Mouse (Mus musculus) heart, adult 18-20 months (tissue): ENCODE results near the gene Klf15. TPM values are rescaled to one million over a fixed set of nuclear protein-coding genes. Genes with fewer than 3 reads are reported as not detected.

Source experiments
- DNase-seq, 2 experiments: peaks; one replicate each; pipeline ENCODE4 v3.0.0; 2021 to 2022; ENCODE audit warnings: mixed read lengths in 1 of 2
- long read RNA-seq, 2 experiments: library from polyadenylated mRNA; stranded (forward); transcript quantifications; one replicate each; pipeline ENCODE4 v2.0.0; 2021
- total RNA-seq, 2 experiments: library from RNA; stranded (reverse); gene quantifications; 2 replicates each; pipeline ENCODE4 v1.2.3; 2021

The Klf15 gene
- 10 to 100 TPM; 70.9 to 89.8 TPM for total RNA-seq
- long read RNA-seq, experiment 1, transcript Klf15-201 (3 exons, 2,373 nt): major isoform, 98 of 111 reads
- long read RNA-seq, experiment 1, partial matches to known transcripts: 1 of 111 reads
- long read RNA-seq, experiment 1, other reads (novel, unspliced or antisense): 8 of 111 reads
- long read RNA-seq, experiment 2, transcript Klf15-201 (3 exons, 2,373 nt): major isoform, 85 of 98 reads
- long read RNA-seq, experiment 2, partial matches to known transcripts: 8 of 98 reads
- long read RNA-seq, experiment 2, other reads (novel, unspliced or antisense): 2 of 98 reads

DNA sequence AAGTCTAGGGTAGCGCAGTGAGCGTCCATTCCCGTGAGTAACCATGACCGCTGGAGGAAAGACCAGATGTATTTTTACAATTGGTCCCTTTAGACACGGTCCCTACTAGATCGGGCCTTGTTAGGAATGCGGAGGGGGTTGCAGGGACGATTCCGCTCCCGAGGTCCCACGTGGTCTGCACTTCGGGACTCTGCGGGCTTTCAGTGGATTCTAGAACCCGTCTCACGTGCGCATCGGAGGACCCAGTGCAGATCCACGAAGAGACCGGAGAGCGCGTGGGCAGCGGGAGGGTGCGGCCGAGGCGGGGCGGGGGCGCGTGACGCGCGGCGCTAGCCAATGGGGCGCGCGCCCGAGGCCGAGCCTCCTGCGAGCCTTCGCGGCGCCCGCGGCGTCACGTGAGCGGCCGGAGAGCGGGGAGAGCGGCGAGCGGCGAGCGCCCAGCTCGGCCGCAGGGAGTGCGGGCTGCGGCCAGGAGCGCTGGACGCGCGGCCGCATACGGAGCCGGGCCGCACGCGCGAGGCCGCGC is at the start of gene Klf15:
Gene Klf15 (plus strand): TSS at position 396 of the 526 bp plus-strand sequence.
- peak; percentile 89 to 91 for DNase-seq

GRCm38 (mm10) chr6:90422565-90422964 is 39.8 kb upstream of the Klf15 start:
- peak; percentile 80 to 82 for DNase-seq

DNA sequence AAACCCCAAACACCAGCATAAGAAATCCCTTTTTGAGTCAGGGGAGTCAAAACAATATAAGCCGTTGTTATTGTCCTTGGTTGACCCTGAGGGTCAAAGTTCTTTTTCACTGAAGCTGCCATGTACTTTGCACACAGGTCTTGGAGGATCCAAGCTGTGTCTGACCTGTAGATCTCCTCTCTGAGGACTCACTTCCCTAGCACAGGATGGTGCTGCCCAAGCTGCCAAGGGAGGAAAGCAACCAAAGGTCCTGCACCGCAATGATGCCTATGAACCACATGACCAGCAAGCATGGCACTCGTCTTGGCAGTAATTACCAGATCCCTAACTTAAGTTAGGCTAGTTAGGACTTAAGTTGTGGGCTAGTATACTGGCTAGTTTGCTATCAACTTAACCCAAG is 37.0 kb upstream of the Klf15 start:
- DNase-seq: no peak

DNA sequence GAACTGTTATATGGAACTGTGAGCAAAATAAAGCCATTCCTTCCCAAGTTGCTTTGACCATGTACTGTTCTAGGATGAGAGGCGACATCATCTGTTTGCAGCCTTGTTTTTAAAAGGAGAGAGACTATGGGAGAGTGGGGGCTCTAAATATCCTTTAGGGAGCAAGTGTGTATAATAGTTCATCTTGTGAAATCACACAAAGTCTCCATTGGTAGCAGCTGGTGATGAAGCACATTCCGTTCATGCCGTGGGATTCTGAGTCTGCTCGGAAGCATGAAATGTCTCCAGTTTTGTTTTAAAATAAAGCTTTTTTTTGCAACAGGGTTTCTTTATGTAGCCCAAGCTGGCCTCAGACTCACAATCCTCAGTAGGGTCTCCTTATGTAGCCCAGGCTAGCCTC is 36.4 kb upstream of the Klf15 start:
- DNase-seq: no peak

DNA sequence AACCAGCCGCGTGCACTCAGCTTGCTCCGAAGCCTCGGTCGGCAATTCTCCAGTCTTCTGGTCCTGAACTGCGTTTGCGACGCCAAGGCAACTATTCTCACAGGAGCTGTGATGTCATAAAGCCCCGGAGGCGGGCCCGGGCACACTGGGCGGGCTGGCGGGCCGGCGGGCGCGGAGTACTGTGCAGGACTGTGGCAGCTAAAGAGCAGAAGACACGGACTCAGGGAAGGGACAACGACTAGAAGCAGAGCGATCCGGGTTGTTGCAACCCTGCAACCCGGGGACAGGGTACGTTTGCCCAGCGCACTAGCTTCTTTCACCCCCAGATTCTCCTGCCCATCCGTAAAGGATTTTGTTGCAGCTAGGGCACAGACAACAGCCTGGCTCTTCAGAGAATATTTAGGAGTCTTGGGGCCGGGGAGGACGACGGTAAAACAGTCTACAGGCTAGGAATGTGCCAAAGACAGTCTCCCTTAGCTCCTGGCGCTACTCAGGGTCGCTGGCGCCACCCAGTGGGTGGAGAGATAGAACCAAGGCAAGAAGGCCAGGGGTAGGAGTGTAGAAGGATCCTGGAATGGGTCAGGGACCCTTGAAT is 33.9 kb upstream of the Klf15 start, which contains the start of gene Cfap100:
Gene Cfap100 (minus strand): TSS at position 418 of the 595 bp plus-strand sequence.
- DNase-seq: peak; percentile 82 to 84

DNA sequence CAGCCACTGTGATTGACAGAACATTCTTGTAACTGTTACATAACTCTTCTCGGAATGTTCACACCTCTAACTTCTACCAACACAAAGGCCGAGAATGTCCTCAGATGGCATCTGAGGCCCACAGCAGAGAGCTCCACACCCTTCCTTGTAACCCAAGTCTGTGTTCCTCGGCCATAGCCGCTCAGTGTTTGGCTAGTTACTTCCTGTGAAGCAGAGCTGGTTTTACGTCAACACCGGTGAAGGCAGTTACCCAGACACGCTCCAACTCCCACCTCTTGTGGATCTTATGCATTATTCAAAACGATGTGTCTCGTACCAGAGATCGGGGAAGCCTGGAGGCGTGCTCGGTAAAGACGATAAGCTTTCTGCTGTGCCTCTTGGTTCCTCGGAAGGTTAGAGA is 32.5 kb upstream of the Klf15 start:
- no peak for DNase-seq

DNA sequence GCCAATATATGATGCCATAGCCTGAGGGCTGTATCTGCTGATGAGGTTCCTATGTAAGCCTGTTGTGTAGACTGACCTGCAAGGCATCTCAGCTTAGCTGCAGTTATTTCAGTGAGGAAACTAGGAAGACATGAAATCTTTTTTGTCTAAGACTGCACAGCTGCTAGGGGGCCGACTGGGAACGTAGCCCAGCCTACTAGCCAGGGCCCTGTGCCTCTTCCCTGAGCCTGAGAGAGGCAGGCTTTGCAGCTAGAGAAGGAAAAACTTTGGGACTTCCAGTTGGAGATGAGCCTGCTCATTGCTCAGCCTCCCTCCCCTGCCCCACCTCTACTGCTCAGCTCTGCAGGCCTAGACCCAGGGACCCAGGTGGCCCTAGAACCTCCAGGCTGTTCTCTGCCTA is 30.9 kb upstream of the Klf15 start:
- DNase-seq: peak; percentile 27 to 48

DNA sequence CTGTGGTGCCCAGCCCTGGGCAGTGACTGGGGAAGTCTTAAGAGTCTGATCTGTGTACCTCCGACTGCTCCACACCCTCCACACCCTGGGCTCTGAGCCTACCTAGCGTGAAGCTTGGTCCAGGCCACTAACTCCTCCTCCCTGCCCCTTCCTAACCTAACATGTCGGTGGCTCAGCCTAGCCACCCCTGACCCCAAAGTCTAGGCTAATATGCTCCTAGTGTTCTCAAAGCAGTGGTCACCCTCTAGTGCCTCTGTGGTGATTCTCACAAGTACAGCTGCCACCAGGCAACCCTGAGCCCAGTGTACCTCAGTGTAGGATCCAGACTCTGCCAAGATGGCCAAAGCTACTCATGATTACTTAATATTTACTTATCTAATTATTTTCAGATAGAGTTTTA is 27.7 kb upstream of the Klf15 start:
- no peak for DNase-seq

GRCm38 (mm10) chr6:90435195-90435618 is 27.2 kb upstream of the Klf15 start:
- DNase-seq: peak; percentile 74 to 92

DNA sequence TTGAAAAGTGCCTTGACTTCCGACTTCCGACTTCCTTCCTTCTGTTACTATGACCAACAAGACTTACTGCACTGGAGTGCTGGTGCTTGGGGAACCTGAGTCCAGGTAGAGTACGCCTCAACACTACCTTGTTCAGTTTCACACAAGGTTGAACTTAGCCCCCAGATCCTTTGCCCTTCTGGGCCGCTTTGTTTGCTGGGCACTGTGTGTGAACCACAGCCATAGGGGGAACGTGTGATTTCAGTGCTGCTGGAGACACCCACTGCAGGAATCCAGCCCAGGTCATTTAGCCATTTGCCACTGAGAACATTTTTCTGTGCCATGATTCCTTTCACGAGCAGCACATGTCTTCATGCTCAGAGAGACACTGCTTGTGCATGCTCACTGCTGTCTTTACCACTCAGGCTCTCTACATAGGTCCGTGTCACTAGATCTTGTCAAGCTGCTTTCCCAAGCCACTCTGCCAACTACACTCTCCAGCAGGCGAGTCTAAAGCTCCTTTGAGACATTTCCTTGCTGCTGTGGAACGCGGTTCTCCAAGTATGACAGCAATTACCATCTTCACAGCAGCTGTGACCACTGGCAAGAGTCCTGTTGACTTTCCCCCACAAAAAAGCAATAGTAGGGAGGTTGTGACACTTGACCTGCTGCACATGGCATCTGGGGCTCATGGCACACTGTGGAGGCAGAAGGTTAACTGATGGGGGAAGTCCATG is 26.0 kb upstream of the Klf15 start:
- no peak for DNase-seq

- no peak for DNase-seq
Observed at GRCm38 (mm10) chr6:90437041-90437440, 25.3 kb upstream of the Klf15 start.

DNA sequence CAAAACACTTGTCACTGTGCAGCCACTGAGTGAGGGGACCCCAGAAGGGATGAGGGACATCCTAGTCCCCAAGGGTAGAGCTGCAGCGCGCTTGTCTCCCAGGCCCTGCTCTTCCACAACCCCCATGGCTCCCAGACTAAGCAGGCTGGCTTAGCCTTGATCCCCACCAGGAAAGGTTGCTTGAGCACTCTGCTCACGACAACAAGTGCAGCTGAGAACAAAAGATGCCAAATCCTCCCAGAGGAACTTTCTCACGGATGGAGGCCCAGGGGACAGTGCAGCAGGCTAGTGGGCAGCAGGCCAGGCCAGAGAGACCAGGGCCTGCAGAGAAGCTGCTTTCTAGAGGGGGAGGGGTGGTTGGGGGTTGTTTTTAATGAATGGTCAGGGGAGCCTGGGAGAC is 15.5 kb upstream of the Klf15 start:
- no peak for DNase-seq

DNA sequence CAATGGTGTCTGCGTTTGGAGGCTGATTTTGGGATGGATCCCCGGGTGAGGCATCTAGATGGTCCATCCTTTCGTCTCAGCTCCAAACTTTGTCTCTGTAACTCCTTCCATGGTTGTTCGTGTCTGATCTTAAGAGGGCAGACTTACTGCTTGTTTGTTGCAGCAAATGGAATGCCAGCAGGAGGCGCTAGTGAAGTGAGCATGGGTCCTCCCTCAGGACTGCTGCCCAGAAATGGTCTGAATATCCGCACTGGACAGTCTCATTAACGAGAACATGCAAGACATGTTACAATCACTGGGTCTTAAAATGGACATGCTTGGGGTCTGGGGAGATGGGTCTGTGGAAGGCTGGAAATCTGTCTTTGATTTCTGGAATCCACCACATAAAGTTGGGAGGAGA is 12.2 kb upstream of the Klf15 start:
- DNase-seq: peak; percentile 90 to 99

- DNase-seq: peak; percentile 81 to 89
Observed at GRCm38 (mm10) chr6:90450697-90451096, 11.7 kb upstream of the Klf15 start.

DNA sequence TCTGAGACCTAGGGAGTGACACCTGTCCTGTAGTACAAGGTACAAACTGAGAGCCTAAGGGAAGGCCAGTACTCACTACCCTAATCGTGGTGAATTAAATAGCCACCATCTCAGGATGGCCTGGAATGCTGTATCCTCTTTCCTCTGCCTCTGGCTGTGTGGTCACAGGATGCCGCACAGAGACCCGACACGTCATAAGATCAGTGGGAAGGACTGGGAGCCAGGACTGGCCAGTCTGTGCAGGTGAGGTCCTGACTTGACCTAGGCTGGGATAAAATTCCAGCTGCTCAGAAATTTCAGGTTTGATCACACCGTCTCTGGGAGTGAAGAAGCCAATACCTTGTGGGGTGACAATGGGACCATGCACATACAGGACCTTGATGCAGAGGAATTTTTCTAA is 10.9 kb upstream of the Klf15 start:
- no peak for DNase-seq

DNA sequence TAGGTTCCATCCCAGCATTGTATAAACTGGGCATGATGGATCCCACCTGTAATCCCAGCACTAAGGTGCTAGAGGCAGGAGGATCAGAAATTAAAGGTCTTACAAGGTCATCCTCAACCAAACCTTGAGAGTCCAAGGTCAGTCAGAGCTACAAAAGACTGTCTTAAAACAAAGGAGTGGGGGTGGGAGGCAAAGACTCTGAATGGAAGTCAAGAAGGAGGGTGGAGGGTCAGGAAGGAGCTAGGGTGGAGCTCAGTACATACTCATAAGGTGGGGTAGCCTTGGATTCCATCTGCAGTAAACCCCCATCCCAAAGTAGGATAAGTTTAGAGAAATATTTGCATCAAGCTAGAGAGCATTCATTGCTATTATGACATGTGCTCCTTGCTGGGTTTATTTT is 9.8 kb upstream of the Klf15 start:
- DNase-seq: no peak

DNA sequence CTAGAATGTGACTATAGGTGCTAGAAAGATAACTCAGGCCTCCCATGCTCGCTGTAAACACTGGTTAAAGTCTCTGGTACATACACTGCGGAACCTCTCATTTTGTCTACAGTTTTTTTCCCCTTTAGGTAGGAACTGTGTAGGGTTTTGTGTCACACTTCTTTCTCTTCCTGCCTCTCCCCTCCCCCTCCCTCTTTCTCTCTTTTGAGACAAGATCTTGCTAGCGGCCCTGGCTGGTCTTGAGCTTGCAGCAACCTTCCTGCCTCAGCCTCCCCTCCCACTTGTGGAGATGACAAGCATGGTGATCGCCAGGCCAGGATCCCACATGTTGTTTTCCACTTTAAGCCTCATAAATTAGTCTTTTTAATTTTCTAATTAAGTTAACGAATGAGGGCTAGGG is 8.6 kb upstream of the Klf15 start:
- DNase-seq: no peak

GRCm38 (mm10) chr6:90457421-90457820 is 5.0 kb upstream of the Klf15 start:
- DNase-seq: no peak

- DNase-seq: no peak
Observed at GRCm38 (mm10) chr6:90461181-90461580, 1.2 kb upstream of the Klf15 start.

DNA sequence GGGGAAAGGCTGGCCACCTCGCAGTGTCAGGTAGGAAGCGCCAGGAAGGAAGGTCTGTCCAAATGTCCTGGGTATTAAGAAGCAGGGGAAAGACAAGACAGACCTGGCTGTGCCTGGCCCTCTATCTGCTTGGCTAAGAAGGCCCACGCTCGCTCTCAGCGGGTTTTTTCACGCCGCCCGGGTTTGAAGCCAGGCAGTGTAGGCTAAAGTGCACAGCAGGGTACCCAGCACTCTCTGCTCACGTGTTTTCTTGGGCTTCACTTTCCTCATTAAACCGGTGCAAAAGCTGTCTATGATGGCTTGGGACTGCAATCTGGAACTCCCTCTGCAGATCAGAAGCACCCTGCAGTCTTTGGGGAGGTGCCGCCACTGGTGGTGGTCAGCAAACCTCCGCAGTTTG is 605 bp upstream of the Klf15 start:
- DNase-seq: peak in 1 of 2 experiments; percentile 39

DNA sequence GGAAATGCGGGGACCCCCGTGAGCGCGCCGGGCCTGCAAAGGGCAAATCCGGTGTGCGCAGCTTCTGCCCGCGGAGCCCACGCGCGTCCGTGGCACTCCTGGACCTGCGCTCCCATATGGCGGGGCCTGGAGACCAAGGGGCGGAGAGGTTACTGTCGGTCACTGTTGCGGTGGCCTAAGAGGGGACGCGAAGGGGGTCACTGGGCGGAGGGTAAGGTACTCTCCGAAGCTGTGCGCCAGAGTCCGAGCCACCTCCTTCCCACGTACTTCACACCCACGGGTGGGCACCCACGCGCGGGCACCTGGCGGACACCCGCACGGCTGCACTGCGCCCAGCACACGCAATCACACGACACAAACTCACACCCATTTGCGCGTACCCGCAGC is 458 bp downstream of the Klf15 start:
- DNase-seq: peak; percentile 39 to 72

GRCm38 (mm10) chr6:90463228-90463862 is 969 bp downstream of the Klf15 start:
- peak; percentile 97 to 99 for DNase-seq
